Mouse (Mus musculus): ENCODE results near the gene Elk3.

- TF ChIP-seq POLR2A (IDR thresholded peaks at IDR 0.05; ENCODE audit: low read depth, low read length) (no peak), CTCF (IDR thresholded peaks at IDR 0.05; ENCODE audit: extremely low read depth, insufficient read depth, insufficient read length, insufficient replicate concordance) (no peak)
These were observed 22.6 kb downstream of the Elk3 start for GRCm38 (mm10) chr10:93288336-93288735.
